Mouse (Mus musculus) spleen, adult 2 months (tissue): Measurements from ENCODE around the gene Cd19. TPM values are rescaled to one million over a fixed set of nuclear protein-coding genes. Genes with fewer than 3 reads are reported as not detected.

Experiments
- DNase-seq, 2 experiments: peaks; one replicate each; pipeline versions ENCODE4 v3.0.0 to v3.0.0-alpha.2; 2012 to 2021; ENCODE audit warnings: low spot score in 2 of 2, low read depth in 1 of 2
- H3K27ac ChIP-seq: fragments of 200-500 bp; 2 replicates; pipeline ENCODE4 v1.5.1; 2012; ENCODE audit warnings: low read length, inconsistent platforms; ENCODE audit not compliant: insufficient read depth
- H3K27me3 ChIP-seq: fragments of 200-500 bp; 2 replicates; pipeline ENCODE4 v1.6.1; 2012; ENCODE audit warnings: mild to moderate bottlenecking, moderate library complexity, low read length, inconsistent platforms; ENCODE audit not compliant: control insufficient read depth, insufficient read depth
- H3K36me3 ChIP-seq: fragments of 200-500 bp; 2 replicates; pipeline ENCODE4 v1.6.1; 2012; ENCODE audit warnings: mild to moderate bottlenecking, low read length, inconsistent platforms; ENCODE audit not compliant: control insufficient read depth, insufficient read depth
- H3K4me1 ChIP-seq: fragments of 200-500 bp; 2 replicates; pipeline ENCODE4 v1.6.1; 2011; ENCODE audit warnings: inconsistent platforms; ENCODE audit not compliant: control insufficient read depth, insufficient read depth, insufficient read length
- H3K4me3 ChIP-seq: fragments of 200-500 bp; 2 replicates; pipeline ENCODE4 v1.5.1; 2011; ENCODE audit warnings: mild to moderate bottlenecking, inconsistent platforms; ENCODE audit not compliant: insufficient read depth, insufficient read length; ENCODE audit errors: extremely low read depth
- CTCF ChIP-seq: fragments of 200-500 bp; IDR thresholded peaks from 2 replicates; pipeline ENCODE4 v1.5.1; 2011; ENCODE audit warnings: mild to moderate bottlenecking, inconsistent platforms; ENCODE audit not compliant: insufficient read depth, insufficient read length, insufficient replicate concordance; ENCODE audit errors: extremely low read depth
- POLR2A ChIP-seq: fragments of 200-500 bp; IDR thresholded peaks from 2 replicates; pipeline ENCODE4 v1.6.1; 2011; ENCODE audit warnings: low read depth, low read length, inconsistent platforms
- WGBS: fragments of 180-500 bp; shearing (Covaris S2); methylation state at CpG from one replicate; pipeline ENCODE4 v1.1.7; 2018; 5-methylcytosine and 5-hydroxymethylcytosine counted together
- polyA plus RNA-seq: library from polyadenylated mRNA; depleted of rRNA; stranded (reverse); fragments of >200 nt; gene quantifications from 2 replicates; pipeline ENCODE4 v1.2.3, GENCODE M21; 2012

Cd19 gene
- polyA plus RNA-seq, 1 experiment = 290 TPM

DNA sequence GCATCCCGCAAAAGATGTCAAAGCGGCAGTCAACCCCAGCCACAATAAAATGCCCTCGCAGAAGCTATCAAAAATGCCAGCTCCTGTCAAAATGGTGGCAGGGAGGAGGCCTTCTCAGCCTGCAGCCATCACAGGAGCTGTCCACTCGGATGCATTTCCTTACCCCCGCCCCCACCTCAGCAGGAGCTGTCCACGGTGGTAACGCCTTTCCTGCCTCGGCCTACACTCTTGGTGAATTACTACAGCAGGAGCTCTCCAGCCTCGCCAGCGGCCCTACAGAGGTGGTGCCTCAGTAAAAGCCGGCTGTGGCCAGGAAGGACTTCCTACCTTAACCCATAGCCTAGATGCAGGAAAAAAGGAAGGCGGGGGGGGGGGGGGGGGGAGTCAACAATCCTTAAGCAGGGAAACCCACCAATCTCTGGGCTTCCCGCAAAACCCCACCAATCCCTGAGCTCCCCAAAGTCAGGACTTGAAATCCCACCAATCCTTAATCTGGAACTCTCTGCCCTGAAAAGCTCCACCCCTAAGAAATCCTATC lies 12.7 kb upstream of the Cd19 start:
- no peak overlapping the region for H3K4me3 ChIP-seq
- 90% methylated on average over 13 of the region's 13 CpGs for WGBS

DNA sequence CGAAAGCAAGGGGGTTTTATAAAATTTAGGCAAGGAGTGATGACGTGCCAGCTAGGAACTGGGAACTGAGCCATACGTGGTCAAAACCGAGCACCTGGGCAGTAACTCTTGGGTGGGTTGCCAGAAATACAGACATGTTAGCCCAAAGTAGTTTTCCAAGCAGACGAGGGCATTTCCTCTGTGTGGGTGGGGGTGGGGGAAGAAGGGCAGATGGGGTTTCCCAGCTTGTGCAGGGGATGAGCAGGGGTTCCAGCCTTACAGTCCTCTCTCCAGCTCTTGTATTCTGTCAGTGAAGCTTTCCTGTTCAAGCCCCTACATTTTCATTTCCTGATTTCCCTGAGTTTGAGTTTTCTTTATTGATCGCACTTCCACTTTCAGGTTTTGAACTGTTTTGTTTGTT lies 9.5 kb upstream of the Cd19 start:
- Histone ChIP-seq H3K27ac (peak overlapping the region; percentile 86), H3K4me3 (no peak overlapping the region), H3K4me1 (peaks cover 10% of the 10 kb centered on the region; the same call in 1 of the 2 replicates), H3K36me3 (no peaks in the 10 kb centered on the region), H3K27me3 (no peaks in the 10 kb centered on the region)
- no peak for DNase-seq
- TF ChIP-seq POLR2A = no peak
- TF ChIP-seq CTCF = no peak
- WGBS = 48% methylated on average over 6 of the region's 6 CpGs

More for the DNA sequence above, 12.7 kb upstream of the Cd19 start:
- Histone ChIP-seq H3K4me1 (peaks cover 15% of the 10 kb centered on the region; the same call in 1 of the 2 replicates), H3K27me3 (no peaks in the 10 kb centered on the region), H3K27ac (no peak overlapping the region), H3K36me3 (peaks cover 11% of the 10 kb centered on the region)
- TF ChIP-seq POLR2A = no peak
- TF ChIP-seq CTCF = no peak
- DNase-seq = no peak

DNA sequence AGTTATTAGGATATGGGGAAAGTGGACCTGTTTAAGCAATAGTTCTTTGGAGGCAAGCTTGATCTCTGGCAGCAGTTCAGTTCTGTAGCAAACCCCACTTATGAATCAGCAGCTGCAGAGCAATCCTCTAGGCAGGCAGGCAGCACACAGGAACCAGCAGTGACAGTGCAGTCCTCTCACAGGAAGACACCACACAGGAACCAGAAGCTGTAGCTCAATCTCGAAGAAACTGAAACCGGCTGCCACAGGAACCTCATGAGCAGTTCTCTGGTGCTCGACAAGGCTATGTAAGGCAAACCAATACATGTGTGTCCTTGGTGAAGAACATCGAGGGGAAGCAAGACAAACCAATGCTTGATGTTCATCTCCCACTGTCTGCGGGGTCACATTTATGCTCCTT lies 7.1 kb upstream of the Cd19 start:
- peak overlapping the region; percentile 17; the same call in 1 of the 2 replicates for H3K27ac ChIP-seq
- no peaks in the 10 kb centered on the region for H3K36me3 ChIP-seq
- H3K4me3 ChIP-seq = no peak overlapping the region
- WGBS = 36% methylated on average over 5 of the region's 5 CpGs
- TF ChIP-seq POLR2A (no peak; the same call in 1 of the 2 replicates), CTCF (no peak)
- H3K4me1 ChIP-seq = peaks cover 15% of the 10 kb centered on the region; the same call in 1 of the 2 replicates
- peak; percentile 54 to 57 for DNase-seq
- no peaks in the 10 kb centered on the region for H3K27me3 ChIP-seq

DNA sequence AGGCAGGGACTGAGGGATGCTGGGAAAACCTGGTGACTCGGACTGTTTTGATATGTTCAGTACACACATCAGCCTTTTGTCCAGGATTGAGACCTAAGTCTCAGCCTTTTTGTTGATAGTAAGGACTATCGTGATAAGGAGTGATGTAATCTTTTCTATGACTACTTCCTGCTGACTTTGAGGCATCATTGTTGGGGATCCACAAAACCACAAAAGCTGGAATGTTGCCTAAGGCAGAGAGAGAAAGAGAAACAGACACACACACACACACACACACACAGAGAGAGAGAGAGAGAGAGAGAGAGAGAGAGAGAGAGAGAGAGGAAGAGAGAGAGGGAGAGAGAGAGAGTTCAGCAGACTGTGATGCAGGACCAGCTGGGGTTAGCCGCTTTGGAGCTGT lies 3.8 kb upstream of the Cd19 start:
- Histone ChIP-seq H3K4me3 (no peak overlapping the region), H3K4me1 (peaks cover 20% of the 10 kb centered on the region; the same call in 1 of the 2 replicates), H3K36me3 (no peaks in the 10 kb centered on the region), H3K27ac (peak overlapping the region; percentile 91), H3K27me3 (no peaks in the 10 kb centered on the region)
- TF ChIP-seq CTCF (no peak), POLR2A (no peak)
- DNase-seq = no peak
- 27% methylated on average over 3 of the region's 3 CpGs for WGBS

DNA sequence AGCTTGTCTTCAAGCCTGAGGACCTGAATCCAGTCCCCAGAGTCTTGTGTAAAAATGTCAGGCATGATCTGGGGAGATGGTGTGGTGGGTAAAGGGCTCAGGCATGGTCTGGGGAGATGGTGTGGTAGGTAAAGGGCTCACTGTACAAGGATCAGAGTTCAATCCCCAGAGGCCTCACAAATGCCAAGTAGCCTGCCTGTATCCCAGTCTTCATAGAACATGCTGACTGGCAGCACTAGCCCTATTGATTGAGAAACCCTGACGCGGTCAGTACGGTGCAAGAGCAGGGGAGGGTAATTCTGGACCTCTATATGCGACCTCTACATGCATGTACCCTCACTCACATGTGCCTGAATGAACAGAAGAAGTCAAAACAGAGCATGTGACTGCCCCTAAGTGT lies 2.9 kb upstream of the Cd19 start:
- 74% methylated on average over 4 of the region's 4 CpGs for WGBS
- Histone ChIP-seq H3K27ac (peak overlapping the region; percentile 91), H3K4me3 (no peak overlapping the region), H3K27me3 (no peaks in the 10 kb centered on the region), H3K36me3 (peaks cover 4% of the 10 kb centered on the region), H3K4me1 (peaks cover 20% of the 10 kb centered on the region; the same call in 1 of the 2 replicates)
- DNase-seq = no peak
- TF ChIP-seq POLR2A (no peak), CTCF (no peak)

DNA sequence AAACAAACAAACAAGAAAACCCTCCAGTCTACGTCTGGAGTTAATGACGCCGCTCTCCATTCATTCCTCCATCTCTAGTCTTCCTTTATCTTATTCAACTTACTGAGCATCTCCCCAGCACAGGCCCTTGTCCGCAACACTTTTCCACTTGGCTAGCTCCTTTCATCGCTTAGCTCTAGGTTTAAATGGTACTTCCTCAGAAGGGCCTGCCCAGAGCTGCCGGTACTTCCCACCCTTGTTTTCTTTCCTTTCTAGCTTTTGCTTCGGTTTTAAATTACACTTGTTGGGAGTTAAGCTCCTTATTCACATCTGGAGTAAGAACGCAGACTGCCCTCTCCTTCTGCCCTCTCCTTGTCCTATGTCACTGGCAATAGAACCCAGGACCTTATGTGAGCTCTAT lies 2.4 kb upstream of the Cd19 start:
- 29% methylated on average over 8 of the region's 8 CpGs for WGBS
- Histone ChIP-seq H3K27ac (peak overlapping the region; percentile 91), H3K4me3 (no peak overlapping the region), H3K36me3 (peaks cover 4% of the 10 kb centered on the region), H3K27me3 (no peaks in the 10 kb centered on the region), H3K4me1 (peaks cover 20% of the 10 kb centered on the region; the same call in 1 of the 2 replicates)
- DNase-seq = peak in 1 of 2 experiments; percentile 49
- TF ChIP-seq POLR2A (no peak), CTCF (no peak)

DNA sequence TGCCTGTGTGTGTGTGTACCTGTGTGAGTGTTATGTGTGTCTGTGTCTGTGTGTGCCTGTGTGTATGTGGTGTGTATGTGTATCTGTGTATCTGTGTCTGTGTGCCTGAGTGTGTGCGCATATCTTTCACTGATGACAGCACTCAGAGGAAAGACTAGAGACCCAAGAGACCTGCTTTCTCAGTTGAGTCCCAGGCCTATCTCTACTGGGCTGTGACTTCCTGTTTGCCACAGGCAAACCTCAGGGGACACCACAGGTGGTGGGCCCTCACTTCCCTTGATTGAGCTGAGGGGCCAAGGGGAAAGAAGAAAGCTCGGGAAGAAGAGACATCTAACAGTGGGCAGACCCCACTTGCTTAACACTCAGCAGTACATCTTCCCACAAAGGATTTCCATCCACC lies 1.9 kb upstream of the Cd19 start:
- peak; percentile 75 to 83 for DNase-seq
- WGBS = 16% methylated on average over 2 of the region's 2 CpGs
- H3K27ac ChIP-seq = peak overlapping the region; percentile 91
- H3K36me3 ChIP-seq = peaks cover 6% of the 10 kb centered on the region
- no peak overlapping the region for H3K4me3 ChIP-seq
- TF ChIP-seq CTCF (no peak), POLR2A (peak; percentile 32; the same call in 1 of the 2 replicates)
- H3K27me3 ChIP-seq = no peaks in the 10 kb centered on the region
- peaks cover 20% of the 10 kb centered on the region; the same call in 1 of the 2 replicates for H3K4me1 ChIP-seq

DNA sequence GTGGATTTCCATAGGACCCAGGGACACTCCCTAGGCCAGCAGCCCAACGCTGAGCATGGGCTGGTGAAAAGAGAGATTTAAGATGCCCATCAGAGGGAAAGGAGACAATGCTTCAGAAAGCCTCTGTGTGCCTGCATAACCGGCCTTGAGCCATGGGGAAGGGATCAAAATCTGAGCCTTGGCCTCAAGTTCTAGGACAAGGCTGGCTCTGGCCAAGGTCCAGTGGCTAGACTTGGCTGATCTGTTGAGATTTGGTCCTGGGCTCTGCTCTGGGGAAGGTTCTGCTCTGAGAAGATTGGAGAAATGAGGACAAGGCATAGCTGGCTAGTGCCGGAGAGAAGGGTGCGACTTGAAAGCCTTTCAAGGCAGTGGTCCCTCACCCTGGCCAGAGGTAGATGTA lies 3.6 kb downstream of the Cd19 start:
- Histone ChIP-seq H3K36me3 (peaks cover 23% of the 10 kb centered on the region), H3K27ac (no peak overlapping the region), H3K4me1 (peaks cover 4% of the 10 kb centered on the region; the same call in 1 of the 2 replicates), H3K27me3 (no peaks in the 10 kb centered on the region), H3K4me3 (no peak overlapping the region)
- 92% methylated on average over 4 of the region's 4 CpGs for WGBS
- no peak for DNase-seq
- TF ChIP-seq POLR2A (no peak), CTCF (no peak)
